Mouse (Mus musculus) megakaryocyte, embryonic 14.5 days (primary cell): ENCODE data around the gene Lrrc18.

Experiments used
- FLI1 ChIP-seq: IDR thresholded peaks from 2 replicates; pipeline ENCODE4 v1.6.1; 2012; ENCODE audit warnings: low read length, inconsistent platforms, mixed read lengths
- GATA1 ChIP-seq: IDR thresholded peaks from 3 replicates; pipeline ENCODE4 v1.6.1; 2012; ENCODE audit warnings: mixed read lengths, low read length, inconsistent platforms, borderline replicate concordance

DNA sequence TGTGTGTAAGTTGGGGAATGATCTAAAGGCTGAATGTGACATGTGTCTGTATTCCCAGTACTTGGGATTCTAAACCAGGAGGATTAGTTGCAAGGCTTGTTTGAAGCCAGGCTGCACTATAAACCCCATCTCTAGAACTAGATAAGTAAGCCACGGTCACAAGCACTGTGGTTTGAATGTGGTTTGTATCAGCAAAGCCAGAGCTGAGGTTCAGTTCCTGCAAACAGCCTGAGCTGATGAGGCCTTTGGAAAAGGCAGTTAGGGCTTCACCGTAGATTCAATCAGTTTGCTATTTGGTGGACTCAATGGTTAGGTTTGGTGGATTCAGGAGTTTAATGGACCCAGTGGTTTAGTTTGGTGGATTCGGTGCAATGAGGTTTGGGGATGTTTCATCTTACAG is 39.7 kb downstream of the Lrrc18 start:
- TF ChIP-seq GATA1 (no peak), FLI1 (no peak)
